Mouse (Mus musculus) erythroblast, embryonic 14.5 days (primary cell): ENCODE measurements around the gene Tufm. TPM values are rescaled to one million over a fixed set of nuclear protein-coding genes. Genes with fewer than 3 reads are reported as not detected.

ENCODE experiments used
- H3K27me3 ChIP-seq: 2 replicates; pipeline ENCODE4 v1.6.1; 2012; ENCODE audit warnings: inconsistent platforms; ENCODE audit not compliant: control insufficient read depth
- H3K36me3 ChIP-seq: 2 replicates; pipeline ENCODE4 v1.6.1; 2012; ENCODE audit warnings: mild to moderate bottlenecking, inconsistent platforms; ENCODE audit not compliant: control insufficient read depth
- H3K4me1 ChIP-seq: 2 replicates; pipeline ENCODE4 v1.6.1; 2012; ENCODE audit warnings: inconsistent platforms; ENCODE audit not compliant: control insufficient read depth
- H3K4me3 ChIP-seq: replicated peaks from 2 replicates; pipeline ENCODE3; 2012; ENCODE audit warnings: moderate library complexity, mild to moderate bottlenecking, inconsistent platforms
- H3K9me3 ChIP-seq: 2 replicates; pipeline ENCODE4 v1.6.1; 2012; ENCODE audit warnings: low read length, inconsistent platforms, mixed read lengths; ENCODE audit not compliant: control insufficient read depth
- GATA1 ChIP-seq: IDR thresholded peaks from 2 replicates; pipeline ENCODE4 v1.6.1; 2012; ENCODE audit warnings: low read length, inconsistent platforms, mixed read lengths
- TAL1 ChIP-seq: IDR thresholded peaks from 3 replicates; pipeline ENCODE4 v1.6.1; 2012; ENCODE audit warnings: low read length, inconsistent platforms, mixed read lengths
- polyA plus RNA-seq: library from polyadenylated mRNA; stranded (reverse); fragments of >175 nt; gene quantifications from 2 replicates; pipeline ENCODE4 v1.2.3, GENCODE M21; 2012

Gene Tufm
- polyA plus RNA-seq, 1 experiment: 1.8 TPM

DNA sequence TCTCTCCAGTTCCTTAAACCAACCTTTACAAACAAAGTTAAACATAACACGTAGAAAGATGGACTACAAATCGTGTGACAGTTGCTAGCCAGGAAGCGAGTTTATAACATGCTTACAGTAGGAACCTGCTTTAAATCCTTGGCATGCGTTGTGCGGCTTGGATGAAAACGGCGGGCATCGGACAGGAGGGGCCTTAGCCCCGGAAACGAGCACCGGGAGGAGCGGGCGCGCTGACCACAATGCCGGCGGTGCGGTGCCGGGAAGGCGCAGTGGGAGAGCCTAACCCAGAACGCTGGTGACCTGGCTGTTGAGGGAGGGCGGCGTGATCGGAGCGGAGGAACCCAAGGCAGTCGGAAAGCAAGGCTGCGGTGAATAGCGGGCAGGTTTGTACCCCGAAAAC is 48.6 kb downstream of the Tufm start:
- no peaks in the 10 kb centered on the region for H3K9me3 ChIP-seq
- peak overlapping the region; percentile 50 for H3K4me3 ChIP-seq
- peaks cover 4% of the 10 kb centered on the region for H3K4me1 ChIP-seq
- H3K27me3 ChIP-seq: peaks cover 28% of the 10 kb centered on the region
- TF ChIP-seq TAL1: no peak
- TF ChIP-seq GATA1: no peak
- no peaks in the 10 kb centered on the region for H3K36me3 ChIP-seq

- peaks cover 28% of the 10 kb centered on the region for H3K27me3 ChIP-seq
- no peak overlapping the region for H3K4me3 ChIP-seq
- no peaks in the 10 kb centered on the region for H3K36me3 ChIP-seq
- TF ChIP-seq TAL1 (no peak), GATA1 (no peak)
- no peaks in the 10 kb centered on the region for H3K9me3 ChIP-seq
- peaks cover 4% of the 10 kb centered on the region for H3K4me1 ChIP-seq
These were observed 49.3 kb downstream of the Tufm start for GRCm38 (mm10) chr7:126536466-126536865.

GRCm38 (mm10) chr7:126537820-126538585 is 50.8 kb downstream of the Tufm start:
- H3K9me3 ChIP-seq: no peaks in the 10 kb centered on the region
- peaks cover 4% of the 10 kb centered on the region for H3K4me1 ChIP-seq
- TF ChIP-seq GATA1 (no peak), TAL1 (no peak)

More at GRCm38 (mm10) chr7:126537820-126538585, 50.8 kb downstream of the Tufm start:
- H3K36me3 ChIP-seq: no peaks in the 10 kb centered on the region; the same call in 1 of the 2 replicates
- H3K4me3 ChIP-seq: no peak overlapping the region
- peaks cover 28% of the 10 kb centered on the region for H3K27me3 ChIP-seq

Other genes starting within 250 kb of the Tufm start
- 0.05 and 0.06 TPM in 2 replicates for gene Sbk1, start 214.7 kb upstream of the Tufm start, polyA plus RNA-seq
- gene Lat, start 117.8 kb upstream of the Tufm start, polyA plus RNA-seq: 0.31 and 0.60 TPM in 2 replicates
- 3.3 and 5.1 TPM in 2 replicates for gene Spns1, start 109.9 kb upstream of the Tufm start, polyA plus RNA-seq
- 0.17 and 0.39 TPM in 2 replicates for gene Nfatc2ip, start 90.6 kb upstream of the Tufm start, polyA plus RNA-seq
- not detected in 2 replicates for gene Cd19, start 72.5 kb upstream of the Tufm start, polyA plus RNA-seq
- gene Rabep2, start 58.6 kb upstream of the Tufm start, polyA plus RNA-seq: 0.67 and 0.68 TPM in 2 replicates
- gene Atp2a1, start 24.3 kb upstream of the Tufm start, polyA plus RNA-seq: not detected in 2 replicates
- 2.3 and 2.6 TPM in 2 replicates for gene Sh2b1, start 11.9 kb upstream of the Tufm start, polyA plus RNA-seq
- gene Atxn2l, start 16.1 kb downstream of the Tufm start, polyA plus RNA-seq: 56.8 and 76.8 TPM in 2 replicates
- 5.1 and 6.2 TPM in 2 replicates for gene Eif3c, start 79.0 kb downstream of the Tufm start, polyA plus RNA-seq
- 0.07 and 0.16 TPM in 2 replicates for gene Apobr, start 97.6 kb downstream of the Tufm start, polyA plus RNA-seq
- gene Cln3, start 98.5 kb downstream of the Tufm start, polyA plus RNA-seq: 0.14 and 0.22 TPM in 2 replicates
- not detected in 2 replicates for gene Il27, start 107.6 kb downstream of the Tufm start, polyA plus RNA-seq
- gene Nupr1, start 143.5 kb downstream of the Tufm start, polyA plus RNA-seq: 0.27 and 0.35 TPM in 2 replicates
- 4.0 and 6.3 TPM in 2 replicates for gene Sgf29, start 161.9 kb downstream of the Tufm start, polyA plus RNA-seq
- not detected in 2 replicates for gene Sult1a1, start 189.1 kb downstream of the Tufm start, polyA plus RNA-seq
- gene Bola2, start 208.0 kb downstream of the Tufm start, polyA plus RNA-seq: 14.2 and 14.8 TPM in 2 replicates
- 0.21 and 0.33 TPM in 2 replicates for gene Slx1b, start 208.4 kb downstream of the Tufm start, polyA plus RNA-seq
- 1.5 and 2.4 TPM in 2 replicates for gene Coro1a, start 220.4 kb downstream of the Tufm start, polyA plus RNA-seq